Mouse (Mus musculus): ENCODE measurements at regions not wholly inside any gene's neighbourhood (a gene's known extent, or its start where the extent isn't known, plus 50 kb on each side); places are given as distances from the start of the nearest gene placed in this dataset.

DNA sequence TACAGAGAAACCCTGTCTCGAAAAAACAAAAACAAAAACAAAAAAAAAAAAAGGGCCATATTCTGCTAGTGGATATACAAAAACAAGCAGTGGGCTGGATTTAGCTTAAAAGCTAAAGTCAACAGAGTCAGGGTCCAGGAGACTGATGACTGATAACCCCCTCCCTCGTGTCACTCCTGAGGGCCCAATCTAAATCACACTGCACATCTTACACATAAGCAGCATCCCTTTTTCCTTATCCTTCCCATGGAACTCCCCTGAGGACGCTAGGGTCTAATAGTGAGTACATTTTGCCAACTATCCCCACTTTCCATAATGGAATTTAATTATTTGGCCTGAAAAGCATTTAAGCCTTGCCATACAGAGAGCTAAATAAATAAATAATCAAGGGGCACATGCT lies 150.3 kb upstream of the Clint1 start:
- Histone ChIP-seq H3K36me3 (ENCODE audit: control insufficient read depth, insufficient read depth, low read length) (no peaks in the 10 kb centered on the region), H3K9ac (ENCODE audit: low read depth, low read length) (no peak overlapping the region), H3K4me1 (replicated peaks; ENCODE audit: control insufficient read depth, insufficient read depth, low read length) (no peaks in the 10 kb centered on the region), H3K4me3 (ENCODE audit: low read depth, low read length) (no peak overlapping the region), H3K27ac (ENCODE audit: low read depth, low read length) (no peak overlapping the region), H3K9me3 (ENCODE audit: control insufficient read depth, low read length) (no peaks in the 10 kb centered on the region), H3K4me2 (replicated peaks; ENCODE audit: low read depth, low read length) (no peak overlapping the region), H3K27me3 (ENCODE audit: control insufficient read depth, insufficient read depth, low read length) (no peaks in the 10 kb centered on the region)
- ATAC-seq (ENCODE audit: low FRiP score) (peak; percentile 53; the same call in 1 of the 2 replicates), DNase-seq (ENCODE audit: low spot score) (no peak)
- 81% methylated on average over 3 of the region's 3 CpGs for WGBS

DNA sequence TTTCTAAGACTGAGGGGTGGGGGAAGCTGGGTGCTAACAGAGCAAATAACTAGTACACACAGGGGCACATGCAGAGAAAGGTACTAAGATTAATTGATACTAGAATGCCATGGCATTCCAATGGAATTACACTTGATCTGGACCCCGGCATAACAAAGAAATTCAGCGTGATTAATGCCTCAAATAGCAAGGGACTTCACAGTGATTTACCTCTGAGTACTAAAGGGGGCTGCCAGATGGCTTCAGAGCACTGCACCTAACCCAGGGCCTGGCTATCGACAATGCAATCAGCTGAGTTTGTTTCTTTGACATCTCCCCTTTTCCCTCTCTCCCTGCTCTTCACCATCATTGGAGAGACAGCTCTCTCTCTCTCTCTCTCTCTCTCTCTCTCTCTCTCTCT lies 148.9 kb upstream of the Clint1 start:
- DNase-seq (ENCODE audit: low spot score) (peak; percentile 19), ATAC-seq (ENCODE audit: low FRiP score) (0 out of 2 replicates have a peak, but pooled peaks have one; percentile 47)
- no peak overlapping the region for H3K9ac ChIP-seq (ENCODE audit: low read depth, low read length)
- no peaks in the 10 kb centered on the region for H3K27me3 ChIP-seq (ENCODE audit: control insufficient read depth, insufficient read depth, low read length)
- no peak overlapping the region for H3K4me3 ChIP-seq (ENCODE audit: low read depth, low read length)
- WGBS, result 37% methylated on average over 3 of the region's 3 CpGs
- no peak overlapping the region for H3K27ac ChIP-seq (ENCODE audit: low read depth, low read length)
- H3K9me3 ChIP-seq (ENCODE audit: control insufficient read depth, low read length), result no peaks in the 10 kb centered on the region
- no peak overlapping the region for H3K4me2 ChIP-seq (replicated peaks; ENCODE audit: low read depth, low read length)
- no peaks in the 10 kb centered on the region for H3K4me1 ChIP-seq (replicated peaks; ENCODE audit: control insufficient read depth, insufficient read depth, low read length)
- H3K36me3 ChIP-seq (ENCODE audit: control insufficient read depth, insufficient read depth, low read length), result no peaks in the 10 kb centered on the region

- no peaks in the 10 kb centered on the region for H3K36me3 ChIP-seq (ENCODE audit: control insufficient read depth, insufficient read depth, low read length)
- no peak overlapping the region for H3K4me2 ChIP-seq (replicated peaks; ENCODE audit: low read depth, low read length)
- no peak overlapping the region for H3K4me3 ChIP-seq (ENCODE audit: low read depth, low read length)
- H3K27me3 ChIP-seq (ENCODE audit: control insufficient read depth, insufficient read depth, low read length), result no peaks in the 10 kb centered on the region
- no peaks in the 10 kb centered on the region for H3K9me3 ChIP-seq (ENCODE audit: control insufficient read depth, low read length)
- H3K4me1 ChIP-seq (replicated peaks; ENCODE audit: control insufficient read depth, insufficient read depth, low read length), result no peaks in the 10 kb centered on the region
- DNase-seq (ENCODE audit: low spot score), result no peak
- no peak overlapping the region for H3K27ac ChIP-seq (ENCODE audit: low read depth, low read length)
- no peak overlapping the region for H3K9ac ChIP-seq (ENCODE audit: low read depth, low read length)
- ATAC-seq (ENCODE audit: low FRiP score), result no peak
- WGBS, result 67% methylated on average over 5 of the region's 5 CpGs
Measured at GRCm38 (mm10) chr11:45704411-45704810, 147.4 kb upstream of the Clint1 start.

GRCm38 (mm10) chr11:45718630-45719029 lies 133.2 kb upstream of the Clint1 start:
- no peaks in the 10 kb centered on the region for H3K4me1 ChIP-seq (replicated peaks; ENCODE audit: control insufficient read depth, insufficient read depth, low read length)
- no peak overlapping the region for H3K4me2 ChIP-seq (replicated peaks; ENCODE audit: low read depth, low read length)
- no peaks in the 10 kb centered on the region for H3K36me3 ChIP-seq (ENCODE audit: control insufficient read depth, insufficient read depth, low read length)
- WGBS, result 73% methylated on average over 2 of the region's 2 CpGs
- no peak for ATAC-seq (ENCODE audit: low FRiP score)
- H3K27ac ChIP-seq (ENCODE audit: low read depth, low read length), result no peak overlapping the region
- no peak overlapping the region for H3K9ac ChIP-seq (ENCODE audit: low read depth, low read length)
- DNase-seq (ENCODE audit: low spot score), result no peak
- H3K27me3 ChIP-seq (ENCODE audit: control insufficient read depth, insufficient read depth, low read length), result no peaks in the 10 kb centered on the region
- no peaks in the 10 kb centered on the region for H3K9me3 ChIP-seq (ENCODE audit: control insufficient read depth, low read length)
- no peak overlapping the region for H3K4me3 ChIP-seq (ENCODE audit: low read depth, low read length)

GRCm38 (mm10) chr11:45719821-45720220 lies 132.0 kb upstream of the Clint1 start:
- no peaks in the 10 kb centered on the region for H3K9me3 ChIP-seq (ENCODE audit: control insufficient read depth, low read length)
- no peak overlapping the region for H3K4me3 ChIP-seq (ENCODE audit: low read depth, low read length)
- no peak overlapping the region for H3K4me2 ChIP-seq (replicated peaks; ENCODE audit: low read depth, low read length)
- no peak overlapping the region for H3K27ac ChIP-seq (ENCODE audit: low read depth, low read length)
- WGBS, result 91% methylated on average over 6 of the region's 6 CpGs
- H3K36me3 ChIP-seq (ENCODE audit: control insufficient read depth, insufficient read depth, low read length), result no peaks in the 10 kb centered on the region
- DNase-seq (ENCODE audit: low spot score) (no peak), ATAC-seq (ENCODE audit: low FRiP score) (no peak)
- no peak overlapping the region for H3K9ac ChIP-seq (ENCODE audit: low read depth, low read length)
- no peaks in the 10 kb centered on the region for H3K4me1 ChIP-seq (replicated peaks; ENCODE audit: control insufficient read depth, insufficient read depth, low read length)
- H3K27me3 ChIP-seq (ENCODE audit: control insufficient read depth, insufficient read depth, low read length), result no peaks in the 10 kb centered on the region

GRCm38 (mm10) chr11:45736561-45736960 lies 115.3 kb upstream of the Clint1 start:
- no peak for ATAC-seq (ENCODE audit: low FRiP score)
- no peaks in the 10 kb centered on the region for H3K4me1 ChIP-seq (replicated peaks; ENCODE audit: control insufficient read depth, insufficient read depth, low read length)
- no peak overlapping the region for H3K27ac ChIP-seq (ENCODE audit: low read depth, low read length)
- H3K9ac ChIP-seq (ENCODE audit: low read depth, low read length), result no peak overlapping the region
- H3K4me2 ChIP-seq (replicated peaks; ENCODE audit: low read depth, low read length), result no peak overlapping the region
- no peaks in the 10 kb centered on the region for H3K36me3 ChIP-seq (ENCODE audit: control insufficient read depth, insufficient read depth, low read length)
- no peaks in the 10 kb centered on the region for H3K9me3 ChIP-seq (ENCODE audit: control insufficient read depth, low read length)
- H3K27me3 ChIP-seq (ENCODE audit: control insufficient read depth, insufficient read depth, low read length), result no peaks in the 10 kb centered on the region
- H3K4me3 ChIP-seq (ENCODE audit: low read depth, low read length), result no peak overlapping the region
- peak; percentile 50 for DNase-seq (ENCODE audit: low spot score)
- 59% methylated on average over 3 of the region's 3 CpGs for WGBS

DNA sequence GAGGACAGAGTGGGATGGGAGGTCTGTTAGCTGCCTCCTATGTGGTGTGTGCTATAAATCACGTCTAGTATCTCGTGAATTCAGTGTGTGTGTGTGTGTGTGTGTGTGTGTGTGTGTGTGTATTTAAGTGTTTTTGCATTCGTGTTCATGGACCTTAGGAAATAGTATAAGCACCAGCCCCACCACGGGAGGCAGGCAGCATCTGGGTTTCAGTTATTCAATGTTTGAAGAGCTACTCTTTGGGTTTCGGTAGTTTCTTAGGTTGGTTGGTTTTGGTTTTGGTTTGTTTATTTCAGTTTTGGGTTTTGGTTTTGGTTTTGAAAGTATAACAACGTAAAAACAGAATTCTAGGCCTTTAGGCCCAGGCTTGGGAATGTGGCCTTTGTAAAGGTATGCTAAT lies 113.5 kb upstream of the Clint1 start:
- H3K4me3 ChIP-seq (ENCODE audit: low read depth, low read length), result no peak overlapping the region
- H3K4me2 ChIP-seq (replicated peaks; ENCODE audit: low read depth, low read length), result no peak overlapping the region
- H3K36me3 ChIP-seq (ENCODE audit: control insufficient read depth, insufficient read depth, low read length), result no peaks in the 10 kb centered on the region
- H3K9ac ChIP-seq (ENCODE audit: low read depth, low read length), result no peak overlapping the region
- ATAC-seq (ENCODE audit: low FRiP score) (no peak), DNase-seq (ENCODE audit: low spot score) (no peak)
- no peaks in the 10 kb centered on the region for H3K27me3 ChIP-seq (ENCODE audit: control insufficient read depth, insufficient read depth, low read length)
- WGBS, result 92% methylated on average over 6 of the region's 6 CpGs
- no peaks in the 10 kb centered on the region for H3K4me1 ChIP-seq (replicated peaks; ENCODE audit: control insufficient read depth, insufficient read depth, low read length)
- no peaks in the 10 kb centered on the region for H3K9me3 ChIP-seq (ENCODE audit: control insufficient read depth, low read length)
- no peak overlapping the region for H3K27ac ChIP-seq (ENCODE audit: low read depth, low read length)

DNA sequence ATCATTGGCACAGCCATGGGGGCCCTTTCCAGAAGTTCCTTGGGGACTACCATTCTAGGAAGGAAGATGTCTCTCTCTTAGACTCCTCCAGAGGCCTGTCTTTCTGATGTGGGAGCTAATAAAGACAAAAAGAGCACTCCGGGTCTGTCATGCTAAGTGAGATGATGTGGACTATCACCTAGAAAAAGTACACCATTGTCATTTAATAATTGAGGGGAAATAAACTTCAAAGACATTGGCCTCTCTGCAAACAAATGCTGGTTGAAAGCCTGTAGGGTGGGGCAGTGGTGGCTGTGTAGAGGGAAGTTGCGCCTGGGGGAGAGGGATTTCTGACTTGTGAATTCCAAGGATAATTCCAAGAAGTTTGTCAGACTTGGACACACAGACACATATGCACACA lies 105.9 kb upstream of the Clint1 start:
- Histone ChIP-seq H3K36me3 (ENCODE audit: control insufficient read depth, insufficient read depth, low read length) (no peaks in the 10 kb centered on the region), H3K4me1 (replicated peaks; ENCODE audit: control insufficient read depth, insufficient read depth, low read length) (no peaks in the 10 kb centered on the region), H3K4me3 (ENCODE audit: low read depth, low read length) (no peak overlapping the region), H3K4me2 (replicated peaks; ENCODE audit: low read depth, low read length) (no peak overlapping the region), H3K9ac (ENCODE audit: low read depth, low read length) (no peak overlapping the region), H3K9me3 (ENCODE audit: control insufficient read depth, low read length) (no peaks in the 10 kb centered on the region), H3K27me3 (ENCODE audit: control insufficient read depth, insufficient read depth, low read length) (no peaks in the 10 kb centered on the region), H3K27ac (ENCODE audit: low read depth, low read length) (no peak overlapping the region)
- 92% methylated on average over 2 of the region's 2 CpGs for WGBS
- DNase-seq (ENCODE audit: low spot score) (no peak), ATAC-seq (ENCODE audit: low FRiP score) (no peak)

GRCm38 (mm10) chr11:45750249-45750648 lies 101.6 kb upstream of the Clint1 start:
- Histone ChIP-seq H3K27me3 (ENCODE audit: control insufficient read depth, insufficient read depth, low read length) (no peaks in the 10 kb centered on the region), H3K9me3 (ENCODE audit: control insufficient read depth, low read length) (no peaks in the 10 kb centered on the region), H3K4me2 (replicated peaks; ENCODE audit: low read depth, low read length) (no peak overlapping the region), H3K4me1 (replicated peaks; ENCODE audit: control insufficient read depth, insufficient read depth, low read length) (no peaks in the 10 kb centered on the region), H3K9ac (ENCODE audit: low read depth, low read length) (no peak overlapping the region), H3K4me3 (ENCODE audit: low read depth, low read length) (no peak overlapping the region), H3K36me3 (ENCODE audit: control insufficient read depth, insufficient read depth, low read length) (no peaks in the 10 kb centered on the region), H3K27ac (ENCODE audit: low read depth, low read length) (no peak overlapping the region)
- DNase-seq (ENCODE audit: low spot score), result no peak
- ATAC-seq (ENCODE audit: low FRiP score), result no peak
- 78% methylated on average over 2 of the region's 2 CpGs for WGBS

Measured in hindbrain, embryonic 11.5 days (tissue).